Mouse (Mus musculus) left cerebral cortex, adult 2 months (tissue): ENCODE data around the gene Nek7. TPM values are rescaled to one million over a fixed set of nuclear protein-coding genes. Genes with fewer than 3 reads are reported as not detected.

Source experiments
- DNase-seq, 2 experiments: peaks; one replicate each; pipeline ENCODE4 v3.0.0; 2021 to 2022; ENCODE audit warnings: low spot score in 2 of 2, mixed read lengths in 1 of 2; ENCODE audit errors: extremely low spot score in 1 of 2
- H3K27ac ChIP-seq: fragments of 200-600 bp; 2 replicates; pipeline ENCODE4 v1.8.1; 2022
- H3K4me3 ChIP-seq: fragments of 200-600 bp; 2 replicates; pipeline ENCODE4 v1.8.1; 2022
- CTCF ChIP-seq: fragments of 200-600 bp; IDR thresholded peaks from 2 replicates; pipeline ENCODE4 v1.8.1; 2022; ENCODE audit warnings: antibody characterized with exemption, mild to moderate bottlenecking, moderate library complexity
- intact Hi-C: fragments of 180-260 bp; cut with DNase I; formaldehyde crosslinking; loops from one replicate; pipeline ENCODE4 v1.15.1; 2025
- total RNA-seq, 2 experiments: library from RNA; stranded (reverse); gene quantifications; 2 replicates each; pipeline ENCODE4 v1.2.3; 2021

Gene Nek7
- total RNA-seq, 2 experiments from 2014 or later: 33.3 to 33.8 TPM

DNA sequence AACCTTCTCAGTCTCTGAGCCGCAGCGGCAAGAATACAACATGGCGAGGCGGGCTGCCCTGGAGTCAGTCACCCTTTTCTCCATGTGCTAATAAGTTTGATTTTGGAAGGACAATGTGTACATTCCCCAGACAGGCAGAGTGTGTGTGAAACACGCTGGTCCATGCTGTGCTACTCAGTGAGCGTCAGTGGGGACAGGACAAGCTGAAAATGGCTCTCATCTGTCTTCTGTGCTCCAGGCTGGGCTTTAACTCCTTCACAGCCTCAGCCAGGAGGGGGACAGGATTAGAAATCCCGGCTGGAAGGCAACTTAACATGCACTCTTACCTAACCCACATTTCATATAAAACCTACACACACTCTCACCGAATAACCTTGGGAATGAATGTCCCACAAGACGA, 120.5 kb downstream of the Nek7 start:
- H3K4me3 ChIP-seq: peak overlapping the region; percentile 46
- peak overlapping the region; percentile 4; the same call in 1 of the 2 replicates for H3K27ac ChIP-seq
- no peak for TF ChIP-seq CTCF
- DNase-seq: peak in 1 of 2 experiments; percentile 22
- intact Hi-C loops: loop anchor here (5.0 kb wide), 1 partner anchor 152 kb away; no protein-coding TSS in a partner anchor

DNA sequence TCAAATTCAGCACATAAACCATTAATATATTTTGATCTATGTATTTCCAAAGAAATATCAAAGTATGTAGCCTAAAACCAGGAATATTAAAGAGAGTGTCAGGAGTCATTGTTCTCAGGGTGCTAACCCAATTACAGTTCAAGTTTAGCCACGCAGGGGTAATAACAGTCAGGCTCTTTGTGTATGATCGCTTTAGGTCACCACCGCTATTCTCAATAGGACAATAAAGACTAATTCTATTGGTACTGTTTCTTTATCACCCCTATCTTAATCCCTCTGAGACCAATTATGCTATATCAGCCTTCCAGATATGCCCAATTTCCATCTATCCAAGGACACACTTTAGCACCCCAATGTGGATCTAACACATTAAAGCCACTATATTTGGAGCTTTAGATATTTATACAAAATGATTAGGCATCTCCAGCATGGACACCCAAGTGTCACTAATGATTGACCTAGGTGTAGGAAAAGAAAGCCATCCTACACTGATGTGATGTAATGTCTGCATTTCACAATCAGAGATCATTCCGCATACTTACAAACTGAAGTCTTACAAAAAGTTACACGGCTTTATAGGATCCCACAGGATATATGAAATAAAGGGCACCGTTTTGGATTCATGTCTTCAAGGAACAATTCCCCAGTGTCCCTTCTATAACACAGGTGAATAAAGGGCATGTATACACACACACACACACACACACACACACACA, 128.4 kb downstream of the Nek7 start:
- no peak overlapping the region for H3K4me3 ChIP-seq
- TF ChIP-seq CTCF: no peak
- no peak for DNase-seq
- intact Hi-C loops: no loop called here
- H3K27ac ChIP-seq: no peak overlapping the region

DNA sequence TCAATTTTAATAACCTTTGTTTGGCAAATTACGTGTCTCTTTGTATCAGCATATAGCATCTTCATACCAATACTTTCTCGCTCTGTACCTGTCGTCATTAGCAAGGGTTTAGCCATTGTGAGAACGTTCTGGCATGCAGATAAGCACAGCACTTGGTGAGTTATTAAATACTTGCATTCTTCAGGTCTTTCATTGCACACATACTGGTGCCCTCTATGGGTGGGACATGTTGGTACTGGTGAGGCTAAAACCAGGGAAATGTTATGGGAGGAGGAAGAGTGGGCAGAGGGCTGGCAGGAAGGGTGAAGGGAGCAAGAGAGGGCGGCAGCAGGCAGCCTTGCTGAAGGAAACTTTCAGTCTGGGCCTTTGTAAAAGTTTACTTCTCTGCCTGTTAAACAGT, 132.4 kb downstream of the Nek7 start:
- H3K4me3 ChIP-seq: no peak overlapping the region
- peak; percentile 46 for TF ChIP-seq CTCF
- H3K27ac ChIP-seq: no peak overlapping the region
- DNase-seq: no peak
- intact Hi-C loops: no loop called here

DNA sequence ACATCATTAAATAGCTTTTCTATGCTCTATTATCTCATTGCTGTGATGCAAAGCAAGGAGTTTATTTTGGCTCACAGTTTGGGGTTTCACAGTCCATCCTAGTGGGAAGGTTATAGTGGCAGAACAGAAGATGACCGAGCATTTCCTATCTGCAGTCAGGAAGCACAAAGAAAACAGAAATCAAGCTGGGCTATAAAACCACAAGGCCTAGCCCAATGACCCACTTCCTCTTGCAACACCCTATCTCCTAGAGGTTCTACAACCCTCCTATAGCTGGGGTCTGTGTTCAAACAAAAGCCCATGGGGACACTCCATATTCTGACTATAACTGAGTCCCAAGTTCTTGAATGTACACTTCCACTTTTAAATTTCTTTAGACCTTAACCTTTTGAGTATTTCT, 139.2 kb downstream of the Nek7 start:
- no peak overlapping the region for H3K27ac ChIP-seq
- intact Hi-C loops: no loop called here

DNA sequence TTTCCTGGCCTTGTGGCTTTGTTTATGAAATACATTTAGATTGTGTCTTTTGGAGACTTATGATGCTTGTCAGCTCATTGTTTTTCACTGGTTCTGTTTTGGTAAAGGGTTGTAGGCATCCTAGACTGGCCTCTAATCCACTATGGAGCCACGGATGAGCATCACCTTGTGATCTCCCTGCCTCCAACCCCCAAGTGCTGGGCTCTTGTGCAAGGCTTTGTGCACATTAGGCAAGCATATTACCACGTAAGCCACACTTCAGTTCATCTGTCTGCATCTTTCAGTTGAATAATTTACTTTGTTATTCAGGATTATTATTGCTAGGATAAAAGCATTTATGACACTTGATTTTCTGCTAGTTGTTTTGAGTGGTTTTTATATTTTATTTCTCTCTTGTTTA, 154.6 kb downstream of the Nek7 start:
- no peak for TF ChIP-seq CTCF
- Histone ChIP-seq H3K27ac (no peak overlapping the region), H3K4me3 (no peak overlapping the region)
- intact Hi-C loops: no loop called here
- no peak for DNase-seq

More for the DNA sequence above, 139.2 kb downstream of the Nek7 start:
- TF ChIP-seq CTCF: no peak
- no peak overlapping the region for H3K4me3 ChIP-seq
- no peak for DNase-seq

DNA sequence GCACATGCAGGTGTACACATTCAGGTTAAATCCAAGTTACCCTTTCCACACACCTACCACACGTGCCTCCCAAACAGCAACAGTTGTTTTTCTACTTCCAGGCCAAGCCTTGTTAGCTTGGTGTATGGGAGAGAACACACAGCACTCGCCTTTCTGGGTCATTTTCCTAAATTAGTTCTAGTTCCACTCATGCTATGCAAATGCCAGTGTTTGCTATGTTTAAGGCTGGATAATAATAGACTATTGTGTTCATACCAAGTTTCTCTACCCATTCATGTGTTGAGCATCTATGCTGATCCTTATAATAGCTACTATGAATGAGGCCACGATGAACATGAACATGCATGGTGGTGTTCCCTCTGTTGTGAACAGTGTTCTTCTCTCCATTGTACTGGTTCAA, 158.5 kb downstream of the Nek7 start:
- no peak overlapping the region for H3K27ac ChIP-seq
- intact Hi-C loops: no loop called here
- no peak for TF ChIP-seq CTCF
- no peak for DNase-seq
- H3K4me3 ChIP-seq: no peak overlapping the region

DNA sequence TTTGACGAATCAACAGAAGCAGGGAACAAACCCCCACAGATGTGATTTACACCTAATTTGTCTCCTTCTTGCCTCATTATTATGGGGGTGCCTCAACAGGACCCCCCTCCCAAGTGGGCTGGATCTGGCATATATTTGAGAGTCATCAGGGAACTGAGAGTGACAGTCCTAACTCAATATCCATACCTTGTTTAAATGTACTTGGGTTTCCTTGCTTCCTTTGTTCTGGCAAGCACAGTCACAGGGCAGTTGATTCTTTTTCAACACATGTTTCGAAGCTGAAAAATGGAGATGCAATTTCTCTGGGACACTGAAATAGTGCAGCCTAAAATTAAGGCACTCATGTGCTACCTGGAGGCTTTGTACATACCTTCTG, 170.5 kb downstream of the Nek7 start:
- H3K4me3 ChIP-seq: no peak overlapping the region
- H3K27ac ChIP-seq: no peak overlapping the region
- TF ChIP-seq CTCF: no peak
- DNase-seq: no peak
- intact Hi-C loops: no loop called here

DNA sequence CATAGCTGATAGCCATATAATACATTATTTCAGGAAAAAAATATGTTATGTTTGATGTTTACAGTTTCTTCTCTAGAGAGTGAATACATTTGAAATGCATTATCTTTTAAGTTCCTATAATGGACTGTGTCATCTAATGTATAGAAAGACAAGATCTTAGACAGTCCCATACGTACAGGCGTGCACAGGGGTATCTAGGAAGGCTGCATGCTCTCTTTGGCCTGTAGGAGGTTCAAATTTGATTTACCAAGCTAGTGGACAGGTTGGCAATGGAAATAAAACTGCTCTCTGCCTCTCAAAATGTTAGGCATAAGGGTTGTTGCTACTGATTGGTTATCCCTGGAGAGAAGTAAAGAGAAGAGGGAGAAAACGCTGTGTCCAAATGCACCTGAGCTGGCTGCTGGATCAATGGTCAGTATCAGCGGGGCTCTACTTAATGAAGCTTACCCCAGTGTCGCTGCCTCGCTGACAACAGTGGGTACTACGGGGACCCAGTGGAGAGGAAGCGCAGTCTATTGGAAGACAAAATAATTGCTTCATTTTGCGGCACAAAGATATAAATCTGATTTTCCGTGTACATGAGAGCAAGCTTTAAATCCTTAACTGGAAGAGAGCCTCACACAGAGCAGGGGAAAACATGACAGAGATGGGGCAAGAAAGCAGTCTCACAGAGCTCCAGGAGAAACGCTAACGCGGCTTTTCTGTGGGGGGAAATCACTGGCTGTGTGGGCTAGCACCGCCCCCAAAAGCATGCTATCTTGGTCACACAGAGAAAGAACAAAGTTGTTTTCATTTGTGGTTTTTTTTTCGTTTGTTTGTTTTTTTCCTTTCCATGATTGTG, 171.1 kb downstream of the Nek7 start:
- H3K27ac ChIP-seq: no peak overlapping the region
- TF ChIP-seq CTCF: no peak
- H3K4me3 ChIP-seq: no peak overlapping the region
- no peak for DNase-seq
- intact Hi-C loops: no loop called here

DNA sequence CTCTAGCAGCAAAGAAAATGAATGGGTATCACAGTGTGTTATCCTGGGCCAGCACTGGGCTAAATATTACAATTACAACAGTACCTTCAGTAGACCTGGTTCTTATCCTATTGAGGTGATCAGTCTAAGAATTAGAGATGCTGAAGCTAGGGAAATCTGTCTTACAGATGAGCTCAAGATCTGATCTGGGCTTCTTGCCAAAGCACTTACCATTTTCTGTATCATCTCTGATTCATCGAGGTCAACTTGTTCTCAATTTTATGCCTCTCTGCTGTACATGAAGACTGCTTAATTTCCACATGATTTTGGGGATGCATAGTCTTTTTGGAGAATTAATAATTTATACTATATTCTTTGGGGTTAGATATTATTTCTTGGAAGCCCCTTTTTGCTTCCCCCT, 173.1 kb downstream of the Nek7 start:
- no peak overlapping the region for H3K27ac ChIP-seq
- H3K4me3 ChIP-seq: no peak overlapping the region
- no peak for DNase-seq
- TF ChIP-seq CTCF: no peak
- intact Hi-C loops: no loop called here

Other genes with a start within 250 kb of the Nek7 start
- 1 to 10 TPM in 1 of 2 experiments, under 1 TPM in 1; 0.48 to 1.2 TPM for gene Lhx9, start 228.4 kb upstream of the Nek7 start, total RNA-seq
- gene 2310009B15Rik, start 236.7 kb upstream of the Nek7 start, total RNA-seq: 10 to 100 TPM; 13.0 to 14.5 TPM